Mouse (Mus musculus) erythroblast, embryonic 14.5 days (primary cell): Measurements from ENCODE around the gene Mrpl21. TPM values are rescaled to one million over a fixed set of nuclear protein-coding genes. Genes with fewer than 3 reads are reported as not detected.

ENCODE experiments used
- H3K27me3 ChIP-seq: 2 replicates; pipeline ENCODE4 v1.6.1; 2012; ENCODE audit warnings: inconsistent platforms; ENCODE audit not compliant: control insufficient read depth
- H3K36me3 ChIP-seq: 2 replicates; pipeline ENCODE4 v1.6.1; 2012; ENCODE audit warnings: mild to moderate bottlenecking, inconsistent platforms; ENCODE audit not compliant: control insufficient read depth
- H3K4me1 ChIP-seq: 2 replicates; pipeline ENCODE4 v1.6.1; 2012; ENCODE audit warnings: inconsistent platforms; ENCODE audit not compliant: control insufficient read depth
- H3K4me3 ChIP-seq: replicated peaks from 2 replicates; pipeline ENCODE3; 2012; ENCODE audit warnings: moderate library complexity, mild to moderate bottlenecking, inconsistent platforms
- H3K9me3 ChIP-seq: 2 replicates; pipeline ENCODE4 v1.6.1; 2012; ENCODE audit warnings: low read length, inconsistent platforms, mixed read lengths; ENCODE audit not compliant: control insufficient read depth
- GATA1 ChIP-seq: IDR thresholded peaks from 2 replicates; pipeline ENCODE4 v1.6.1; 2012; ENCODE audit warnings: low read length, inconsistent platforms, mixed read lengths
- TAL1 ChIP-seq: IDR thresholded peaks from 3 replicates; pipeline ENCODE4 v1.6.1; 2012; ENCODE audit warnings: low read length, inconsistent platforms, mixed read lengths
- polyA plus RNA-seq: library from polyadenylated mRNA; stranded (reverse); fragments of >175 nt; gene quantifications from 2 replicates; pipeline ENCODE4 v1.2.3, GENCODE M21; 2012

Mrpl21 gene
- polyA plus RNA-seq, 1 experiment: 1.6 TPM

GRCm38 (mm10) chr19:3333247-3333646 is 50.5 kb downstream of the Mrpl21 start:
- no peak for TF ChIP-seq TAL1
- no peaks in the 10 kb centered on the region for H3K27me3 ChIP-seq
- H3K36me3 ChIP-seq: no peaks in the 10 kb centered on the region
- no peak overlapping the region for H3K4me3 ChIP-seq
- H3K4me1 ChIP-seq: peaks cover 46% of the 10 kb centered on the region
- no peaks in the 10 kb centered on the region for H3K9me3 ChIP-seq

- H3K27me3 ChIP-seq: no peaks in the 10 kb centered on the region
- no peaks in the 10 kb centered on the region for H3K9me3 ChIP-seq
- H3K36me3 ChIP-seq: no peaks in the 10 kb centered on the region
- no peak overlapping the region for H3K4me3 ChIP-seq
- TF ChIP-seq GATA1 (no peak), TAL1 (no peak)
- H3K4me1 ChIP-seq: peaks cover 39% of the 10 kb centered on the region
Observed at GRCm38 (mm10) chr19:3333694-3334515, 51.2 kb downstream of the Mrpl21 start.

GRCm38 (mm10) chr19:3334550-3334949 is 51.8 kb downstream of the Mrpl21 start:
- H3K27me3 ChIP-seq: no peaks in the 10 kb centered on the region
- H3K4me1 ChIP-seq: peaks cover 38% of the 10 kb centered on the region
- no peaks in the 10 kb centered on the region for H3K36me3 ChIP-seq
- H3K4me3 ChIP-seq: no peak overlapping the region
- TF ChIP-seq GATA1 (no peak), TAL1 (no peak)
- no peaks in the 10 kb centered on the region for H3K9me3 ChIP-seq

- Histone ChIP-seq H3K27me3 (no peaks in the 10 kb centered on the region), H3K36me3 (no peaks in the 10 kb centered on the region), H3K9me3 (no peaks in the 10 kb centered on the region), H3K4me1 (peaks cover 31% of the 10 kb centered on the region), H3K4me3 (no peak overlapping the region)
- TF ChIP-seq GATA1 (no peak), TAL1 (no peak)
Observed at GRCm38 (mm10) chr19:3335917-3336316, 53.2 kb downstream of the Mrpl21 start.

- H3K9me3 ChIP-seq: no peaks in the 10 kb centered on the region
- peaks cover 31% of the 10 kb centered on the region for H3K4me1 ChIP-seq
- H3K4me3 ChIP-seq: no peak overlapping the region
- no peak for TF ChIP-seq GATA1
- TF ChIP-seq TAL1: no peak
- no peaks in the 10 kb centered on the region for H3K27me3 ChIP-seq
- H3K36me3 ChIP-seq: no peaks in the 10 kb centered on the region
Observed at GRCm38 (mm10) chr19:3336485-3337255, 54.0 kb downstream of the Mrpl21 start.

- Histone ChIP-seq H3K27me3 (no peaks in the 10 kb centered on the region), H3K36me3 (no peaks in the 10 kb centered on the region), H3K4me3 (no peak overlapping the region), H3K4me1 (peaks cover 16% of the 10 kb centered on the region), H3K9me3 (no peaks in the 10 kb centered on the region)
- no peak for TF ChIP-seq TAL1
- TF ChIP-seq GATA1: no peak
Observed at GRCm38 (mm10) chr19:3339187-3339586, 56.5 kb downstream of the Mrpl21 start.

GRCm38 (mm10) chr19:3341021-3341420 is 58.3 kb downstream of the Mrpl21 start:
- Histone ChIP-seq H3K4me3 (no peak overlapping the region), H3K36me3 (no peaks in the 10 kb centered on the region), H3K9me3 (no peaks in the 10 kb centered on the region), H3K4me1 (peaks cover 2% of the 10 kb centered on the region; the same call in 1 of the 2 replicates), H3K27me3 (no peaks in the 10 kb centered on the region)
- TF ChIP-seq TAL1 (no peak), GATA1 (no peak)

Other genes with a start within 250 kb of the Mrpl21 start
- gene Ighmbp2, start 116 bp downstream of the Mrpl21 start, polyA plus RNA-seq: 0.26 and 0.30 TPM in 2 replicates
- gene Cpt1a, start 39.4 kb downstream of the Mrpl21 start, polyA plus RNA-seq: 0.04 and 0.29 TPM in 2 replicates
- 0.02 TPM in 2 replicates for gene Tesmin, start 106.0 kb downstream of the Mrpl21 start, polyA plus RNA-seq
- not detected in 2 replicates for gene Gal, start 131.6 kb downstream of the Mrpl21 start, polyA plus RNA-seq